Mouse (Mus musculus): ENCODE results near the gene Spata16.
"Not testable (repeated sequence)": the region's sequence is repeated elsewhere in the genome, so short reads cannot be mapped to it uniquely, and the experiment has no call there.

Spata16 gene

DNA sequence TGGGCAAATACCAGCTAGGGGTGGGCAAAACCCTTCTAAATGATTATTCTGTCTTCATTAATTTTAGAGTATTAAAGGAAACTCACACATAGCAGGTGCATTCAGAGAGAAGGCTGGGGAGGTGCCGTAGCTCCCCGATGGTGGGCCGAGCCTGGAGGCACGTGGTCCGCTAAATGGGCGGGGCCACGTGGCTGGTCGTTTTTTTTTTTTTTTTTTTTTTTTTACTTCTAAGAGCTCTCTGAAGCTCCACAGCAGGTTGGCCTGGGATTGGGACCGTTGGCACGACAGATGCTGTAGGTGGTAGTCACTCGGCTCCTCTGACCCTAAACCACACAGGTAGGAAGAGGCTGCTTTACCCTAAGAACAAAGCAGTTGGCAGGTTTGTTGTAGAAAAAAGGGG is at the start of gene Spata16:
Spata16 (plus strand) TSS at position 219 of the 400 bp plus-strand sequence.
- DNase-seq (ENCODE audit: extremely low read depth, low read depth), result no peak

GRCm38 (mm10) chr3:26604861-26605260 is 32.6 kb upstream of the Spata16 start:
- DNase-seq (ENCODE audit: extremely low read depth, low read depth), result no peak

- DNase-seq (ENCODE audit: extremely low read depth, low read depth), result no peak
These were observed 28.9 kb upstream of the Spata16 start for GRCm38 (mm10) chr3:26608531-26608930.

GRCm38 (mm10) chr3:26639214-26639613 is 1.8 kb downstream of the Spata16 start:
- DNase-seq (ENCODE audit: extremely low read depth, low read depth), result no peak

DNA sequence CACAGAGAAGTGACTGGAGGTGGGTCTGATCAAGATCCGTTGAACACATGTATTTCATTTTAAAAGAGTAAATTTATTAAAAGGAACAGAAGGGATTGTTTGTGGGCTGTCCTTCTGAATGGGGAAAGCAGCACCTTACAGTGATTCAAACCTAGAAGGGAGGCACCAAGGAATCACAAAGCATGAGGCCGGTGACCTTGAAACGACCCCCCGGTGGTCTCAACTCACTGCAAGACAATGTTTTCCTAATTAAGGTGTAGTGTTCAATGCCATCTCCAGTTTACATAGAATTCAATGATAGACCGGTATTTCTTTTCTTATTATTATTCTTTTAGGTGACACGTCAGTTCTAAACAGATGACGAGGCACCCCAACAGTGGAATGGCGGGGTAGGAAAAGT is 2.4 kb downstream of the Spata16 start:
- DNase-seq (ENCODE audit: extremely low read depth, low read depth), result no peak

- DNase-seq (ENCODE audit: extremely low read depth, low read depth), result no peak
These were observed 3.1 kb downstream of the Spata16 start for GRCm38 (mm10) chr3:26640321-26641075.

- no peak for DNase-seq (ENCODE audit: extremely low read depth, low read depth)
These were observed 4.2 kb downstream of the Spata16 start for GRCm38 (mm10) chr3:26641351-26642249.

DNA sequence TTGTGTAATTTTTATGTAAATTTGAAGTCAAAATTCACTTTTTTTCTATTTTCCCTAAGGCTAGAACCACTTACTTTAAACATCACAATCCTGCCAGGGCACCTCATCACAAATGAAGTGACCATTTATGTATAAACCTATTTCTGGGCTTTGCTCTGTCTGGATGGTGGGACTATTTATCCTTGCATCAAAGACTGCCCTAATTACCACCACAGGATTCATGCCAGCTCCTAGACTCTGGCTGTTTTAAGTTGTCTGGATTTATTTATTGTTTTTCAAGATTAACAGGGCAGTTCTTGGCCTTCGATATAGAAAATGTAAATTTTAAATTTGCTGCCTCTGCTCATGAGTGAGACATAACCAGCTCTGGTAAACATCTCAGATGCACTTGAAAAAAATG is 6.7 kb downstream of the Spata16 start:
- DNase-seq (ENCODE audit: extremely low read depth, low read depth), result no peak

DNA sequence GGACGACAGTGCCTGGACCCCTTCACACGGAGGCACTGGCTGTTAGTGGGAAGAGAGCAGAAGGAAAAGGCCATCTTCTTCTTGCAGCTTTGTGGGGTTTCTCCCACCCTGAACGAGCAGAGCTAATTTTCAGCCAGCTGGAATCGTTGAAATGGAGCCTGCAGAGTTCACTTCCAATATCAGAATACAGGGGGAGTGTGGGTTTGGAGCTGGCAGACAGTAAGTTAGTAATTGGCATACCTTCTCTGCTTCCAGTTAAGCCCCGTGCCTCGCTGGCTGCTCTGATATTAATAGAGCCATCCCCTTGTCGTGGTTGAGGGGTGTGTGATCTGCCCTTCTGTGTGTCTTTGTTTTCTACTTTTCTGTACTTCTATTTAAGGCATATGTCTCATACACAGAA is 9.4 kb downstream of the Spata16 start:
- DNase-seq (ENCODE audit: extremely low read depth, low read depth), result no peak

DNA sequence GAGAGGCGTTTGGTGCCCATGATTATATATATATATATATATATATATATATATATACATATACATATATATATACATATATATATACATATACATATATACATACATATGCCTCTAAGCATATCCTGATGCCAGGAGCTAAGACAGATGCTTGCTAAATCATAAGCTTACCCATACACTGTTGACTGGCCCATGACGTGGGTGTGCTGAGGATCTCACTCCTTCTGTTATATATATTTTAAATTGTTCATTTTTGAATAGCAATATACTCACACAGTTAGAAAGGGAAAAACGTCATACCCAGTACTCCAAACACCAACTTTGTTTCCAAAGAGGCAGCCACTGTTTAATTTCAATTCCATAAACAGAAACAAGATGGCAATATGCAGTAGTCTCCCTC is 48.4 kb downstream of the Spata16 start:
- DNase-seq (ENCODE audit: extremely low read depth, low read depth), result no peak

DNA sequence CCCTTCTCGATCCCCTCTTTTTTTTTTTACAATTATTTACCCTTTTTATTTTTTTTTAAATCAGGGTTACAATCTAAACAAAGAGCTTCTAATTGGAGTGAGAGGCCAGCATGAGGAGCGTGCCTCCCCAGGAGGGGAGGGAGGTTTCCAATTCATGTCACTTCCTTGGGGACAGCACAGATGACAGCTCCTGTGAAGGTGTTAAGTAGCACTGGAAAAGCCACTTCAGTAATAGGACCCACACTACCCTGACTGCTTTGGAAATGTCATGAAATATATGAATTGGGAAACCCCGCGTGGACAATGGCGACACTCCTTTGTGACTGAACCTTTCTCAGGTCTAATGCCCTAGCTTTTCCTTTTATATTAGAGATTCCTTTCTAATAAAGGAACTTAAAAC is 72.1 kb downstream of the Spata16 start:
- DNase-seq (ENCODE audit: extremely low read depth, low read depth), result not testable (repeated sequence)

DNA sequence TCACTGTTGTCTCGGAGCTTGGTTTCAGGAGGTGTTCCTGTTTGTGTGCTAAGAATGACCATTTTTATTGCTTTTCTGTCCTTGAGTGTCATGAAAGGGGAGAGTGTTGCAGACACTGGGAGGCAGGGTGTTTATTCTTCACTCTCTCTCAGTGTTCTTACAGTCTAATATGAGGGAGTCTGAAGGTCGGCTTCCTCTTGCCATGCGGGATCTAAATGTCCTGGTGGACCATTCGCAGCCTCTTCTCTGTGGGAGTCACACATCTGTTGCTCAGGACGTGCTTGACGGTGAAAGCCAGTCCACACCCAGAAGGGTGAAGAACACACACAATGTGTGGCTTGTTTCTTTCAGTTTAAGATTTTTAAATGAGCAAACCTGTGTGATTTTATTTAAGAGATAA is 90.1 kb downstream of the Spata16 start:
- no peak for DNase-seq (ENCODE audit: extremely low read depth, low read depth)

GRCm38 (mm10) chr3:26750492-26750891 is 113.1 kb downstream of the Spata16 start:
- DNase-seq (ENCODE audit: extremely low read depth, low read depth), result no peak

- DNase-seq (ENCODE audit: extremely low read depth, low read depth), result no peak
These were observed 115.0 kb downstream of the Spata16 start for GRCm38 (mm10) chr3:26752441-26752840.

DNA sequence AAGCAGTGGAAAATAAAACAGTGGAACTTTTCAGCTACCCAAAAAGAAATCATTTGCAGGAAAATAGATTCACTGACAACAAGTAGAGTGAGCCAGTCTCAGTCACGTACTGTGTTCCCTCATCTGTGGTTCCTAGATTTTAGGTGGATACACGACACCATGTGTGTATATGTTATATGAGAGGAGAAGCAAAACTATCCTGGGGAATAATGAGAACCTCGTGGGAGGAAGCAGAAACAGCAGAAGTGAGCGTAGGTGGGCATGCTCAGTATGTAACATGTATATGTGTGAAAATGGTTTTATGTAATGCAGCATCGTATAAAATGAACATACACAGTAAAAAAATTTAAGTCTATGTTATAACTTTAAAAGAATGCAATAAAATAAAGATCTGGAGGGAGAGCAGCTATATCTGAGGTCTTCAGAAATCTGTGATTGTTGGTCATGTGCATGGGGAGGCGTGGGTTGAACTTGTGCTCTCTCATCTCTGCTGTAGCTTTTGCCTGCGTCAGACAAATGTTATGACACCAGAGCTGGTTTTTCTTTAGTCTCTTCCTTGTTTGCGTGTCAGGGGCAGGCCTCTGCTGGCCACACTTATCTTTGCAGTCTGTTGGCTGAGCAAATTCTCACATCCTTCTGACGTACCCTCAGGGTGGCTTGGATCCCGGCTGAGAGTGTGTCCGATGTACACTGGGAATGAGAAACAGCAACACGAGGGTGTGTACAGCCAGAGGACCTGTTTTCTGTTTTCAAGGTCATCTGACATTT is 156.1 kb downstream of the Spata16 start:
- DNase-seq (ENCODE audit: extremely low read depth, low read depth), result no peak

GRCm38 (mm10) chr3:26795851-26796538 is 158.6 kb downstream of the Spata16 start:
- DNase-seq (ENCODE audit: extremely low read depth, low read depth), result no peak

GRCm38 (mm10) chr3:26796954-26797353 is 159.5 kb downstream of the Spata16 start:
- DNase-seq (ENCODE audit: extremely low read depth, low read depth), result no peak

- no peak for DNase-seq (ENCODE audit: extremely low read depth, low read depth)
These were observed 176.9 kb downstream of the Spata16 start for GRCm38 (mm10) chr3:26814307-26814706.

- no peak for DNase-seq (ENCODE audit: extremely low read depth, low read depth)
These were observed 178.3 kb downstream of the Spata16 start for GRCm38 (mm10) chr3:26815764-26816163.

DNA sequence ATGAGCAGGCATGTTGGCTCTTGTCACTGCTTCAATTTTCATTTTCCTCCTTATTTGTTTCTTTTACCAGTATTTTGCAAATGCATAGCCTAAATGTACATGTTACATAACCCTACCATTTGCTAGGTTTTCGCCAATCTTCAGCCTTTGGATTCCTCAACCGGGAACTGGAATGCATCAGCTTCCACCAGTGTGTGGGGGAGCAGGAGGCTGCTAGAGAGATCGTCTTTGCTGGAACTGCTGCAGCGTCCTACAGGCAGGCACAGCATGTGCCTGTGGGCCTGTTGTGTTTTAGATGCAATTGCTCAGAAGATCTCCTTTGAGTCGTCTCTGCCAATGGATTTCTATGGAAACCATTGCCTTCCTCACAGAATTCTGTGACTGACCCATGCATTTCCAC is 182.0 kb downstream of the Spata16 start:
- DNase-seq (ENCODE audit: extremely low read depth, low read depth), result no peak
